Mouse (Mus musculus): Measurements from ENCODE around the gene Rnd1.

- TF ChIP-seq POLR2A (IDR thresholded peaks at IDR 0.05; ENCODE audit: extremely low read depth, insufficient read depth, low read length): no peak
- no peak for TF ChIP-seq CTCF (IDR thresholded peaks at IDR 0.05; ENCODE audit: extremely low read depth, insufficient read depth, low read length)
Measured at GRCm38 (mm10) chr15:98614971-98615370, 62.3 kb downstream of the Rnd1 start.

Data from cortical plate, adult 2 months (tissue).